Mouse (Mus musculus): ENCODE data around the gene Gm4881. TPM values are rescaled to one million over a fixed set of nuclear protein-coding genes. Genes with fewer than 3 reads are reported as not detected.

The Gm4881 gene
- total RNA-seq, 2 experiments from 2014 or later = not detected

- intact Hi-C loops (cut with DNase I) = loop anchor here (5.0 to 10.0 kb wide), 2 partner anchors 148 to 370 kb away; no protein-coding TSS in a partner anchor
- peak; percentile 88 to 89 for DNase-seq (ENCODE audit: low spot score in 2 of 2)
Measured at GRCm38 (mm10) chr7:24964897-24965535, 20.7 kb upstream of the Gm4881 start.

DNA sequence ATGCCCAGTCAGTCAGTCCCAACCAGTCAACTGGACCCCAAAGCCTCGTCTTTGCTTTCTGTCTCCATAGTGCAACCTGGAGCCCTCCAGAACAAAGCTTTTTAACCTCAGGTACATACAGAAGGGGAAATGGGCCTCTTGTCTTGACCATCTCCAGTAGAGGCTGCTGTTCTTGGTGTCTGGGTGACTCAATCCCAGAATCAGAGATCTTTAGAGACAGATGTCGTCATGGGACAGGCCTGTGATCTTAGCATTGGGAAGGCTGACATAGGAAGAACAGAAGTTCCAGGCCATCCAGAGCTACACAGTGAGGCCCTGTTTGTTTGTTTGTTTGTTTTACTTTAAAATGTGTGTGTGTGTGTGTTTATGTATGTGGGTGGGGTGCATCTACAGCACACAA, 20.0 kb upstream of the Gm4881 start:
- no peak for DNase-seq (ENCODE audit: low spot score in 2 of 2)
- intact Hi-C loops (cut with DNase I) = loop anchor here (10.0 kb wide), 1 partner anchor 369 kb away; no protein-coding TSS in a partner anchor

GRCm38 (mm10) chr7:24955226-24955625, 10.9 kb upstream of the Gm4881 start:
- intact Hi-C loops (cut with DNase I) = no loop called here
- DNase-seq (ENCODE audit: low spot score in 2 of 2) = no peak

DNA sequence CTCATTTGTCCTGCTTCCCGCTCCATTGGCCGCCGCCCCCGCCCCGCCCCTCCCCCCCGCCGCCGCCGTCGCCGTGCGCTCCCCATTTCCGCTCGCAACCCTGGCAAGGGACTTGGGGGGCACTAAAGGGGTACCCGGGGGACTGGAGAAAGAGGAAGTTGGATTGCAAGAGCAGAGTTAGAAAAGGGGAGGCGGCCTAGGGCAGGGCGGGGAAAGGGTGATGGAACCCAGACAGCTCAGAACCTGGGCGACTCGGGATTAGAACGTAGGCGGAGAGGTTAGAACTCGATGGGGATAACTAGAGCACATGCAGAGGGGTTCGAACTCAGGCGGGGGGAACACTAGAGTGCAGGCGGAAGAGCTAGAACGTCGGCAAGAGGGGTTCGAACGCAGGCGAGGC, 10.2 kb upstream of the Gm4881 start:
- no peak for DNase-seq (ENCODE audit: low spot score in 2 of 2)
- intact Hi-C loops (cut with DNase I) = loop anchor here (5.0 kb wide), 2 partner anchors 47 to 62 kb away; no protein-coding TSS in a partner anchor

- intact Hi-C loops (cut with DNase I) = loop anchor here (5.0 kb wide), 2 partner anchors 47 to 62 kb away; no protein-coding TSS in a partner anchor
- no peak for DNase-seq (ENCODE audit: low spot score in 2 of 2)
Measured at GRCm38 (mm10) chr7:24953966-24954365, 9.7 kb upstream of the Gm4881 start.

GRCm38 (mm10) chr7:24949958-24950623, 5.8 kb upstream of the Gm4881 start:
- intact Hi-C loops (cut with DNase I) = loop anchor here (5.0 kb wide), 2 partner anchors 43 to 58 kb away; no protein-coding TSS in a partner anchor
- peak; percentile 53 to 54 for DNase-seq (ENCODE audit: low spot score in 2 of 2)

DNA sequence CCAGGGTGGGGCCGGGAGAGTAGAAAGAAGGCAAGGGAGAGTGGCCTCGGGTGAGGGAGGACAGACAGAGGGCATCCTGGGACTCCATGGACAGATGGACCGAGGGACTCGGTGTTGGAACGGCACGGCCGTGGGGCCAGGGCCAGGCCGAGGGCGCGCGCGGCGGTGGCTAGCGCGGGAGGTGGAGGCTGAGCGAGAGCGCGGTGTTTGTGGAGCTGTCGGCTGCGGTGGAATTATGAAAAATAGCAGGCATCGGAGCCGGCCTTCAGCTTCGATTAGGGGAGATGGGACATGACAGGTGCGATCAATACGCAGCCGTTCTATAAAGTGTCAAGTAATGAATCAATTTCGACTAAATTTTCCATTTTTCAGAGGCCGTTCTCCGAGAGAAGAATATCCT, 4.5 kb upstream of the Gm4881 start:
- intact Hi-C loops (cut with DNase I) = no loop called here
- no peak for DNase-seq (ENCODE audit: low spot score in 2 of 2)

- no peak for DNase-seq (ENCODE audit: low spot score in 2 of 2)
- intact Hi-C loops (cut with DNase I) = no loop called here
Measured at GRCm38 (mm10) chr7:24947316-24948048, 3.2 kb upstream of the Gm4881 start.

GRCm38 (mm10) chr7:24943641-24944040, 653 bp downstream of the Gm4881 start:
- DNase-seq (ENCODE audit: low spot score in 2 of 2) = no peak
- intact Hi-C loops (cut with DNase I) = no loop called here

GRCm38 (mm10) chr7:24931651-24932050, 12.6 kb downstream of the Gm4881 start:
- intact Hi-C loops (cut with DNase I) = no loop called here
- no peak for DNase-seq (ENCODE audit: low spot score in 2 of 2)

GRCm38 (mm10) chr7:24930475-24930874, 13.8 kb downstream of the Gm4881 start:
- no peak for DNase-seq (ENCODE audit: low spot score in 2 of 2)
- intact Hi-C loops (cut with DNase I) = no loop called here

DNA sequence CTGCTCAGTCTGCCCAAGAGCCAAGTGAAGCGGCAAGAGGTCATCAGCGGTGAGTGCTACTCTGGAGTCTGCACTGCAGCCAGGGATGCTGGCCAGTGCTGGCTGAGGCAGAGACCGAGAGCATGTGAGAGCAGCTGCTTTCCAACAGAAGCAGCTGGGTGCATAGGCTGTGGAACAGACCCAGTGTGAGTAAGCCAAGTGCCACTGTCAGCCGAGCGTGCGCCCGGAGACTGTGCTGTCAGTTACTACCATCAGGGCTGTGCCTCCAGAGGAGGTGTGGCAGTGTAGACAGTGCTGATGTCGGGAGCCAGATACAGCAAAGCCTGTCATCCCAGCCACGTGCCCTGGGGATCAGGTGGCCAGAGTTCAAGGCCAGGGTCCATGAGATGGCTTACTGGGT, 24.6 kb downstream of the Gm4881 start:
- intact Hi-C loops (cut with DNase I) = no loop called here
- peak in 1 of 2 experiments; percentile 45 for DNase-seq (ENCODE audit: low spot score in 2 of 2)

DNA sequence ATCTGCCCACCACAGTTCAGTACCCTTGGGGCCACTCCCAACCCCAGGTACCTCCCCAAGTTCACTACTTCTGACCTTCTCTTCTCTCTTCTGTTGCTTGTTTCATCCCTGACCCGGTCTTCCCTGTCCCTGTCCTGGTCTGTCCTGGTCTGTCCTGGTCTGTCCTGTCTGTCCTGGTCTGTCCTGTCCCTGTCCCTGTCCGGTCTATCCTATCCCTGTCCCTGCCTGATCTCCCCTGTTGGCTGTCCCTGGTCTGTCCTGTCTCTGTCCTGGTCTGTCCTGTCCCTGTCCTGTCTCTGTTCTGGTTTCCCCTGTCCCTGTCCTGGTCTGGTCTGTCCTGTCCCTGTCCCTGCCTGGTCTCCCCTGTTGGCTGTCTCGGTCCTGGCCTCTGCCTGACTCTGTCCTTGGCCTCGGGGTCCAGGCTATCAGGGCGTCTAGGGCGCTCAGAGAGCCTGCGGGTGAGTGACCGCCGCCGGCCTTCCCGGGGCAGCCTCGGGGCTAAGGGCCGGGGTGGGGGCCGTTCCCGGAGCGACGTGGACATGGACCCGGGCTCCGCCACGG, 25.5 kb downstream of the Gm4881 start:
- intact Hi-C loops (cut with DNase I) = no loop called here
- DNase-seq (ENCODE audit: low spot score in 2 of 2) = no peak

GRCm38 (mm10) chr7:24912480-24912879, 31.8 kb downstream of the Gm4881 start:
- no peak for DNase-seq (ENCODE audit: low spot score in 2 of 2)
- intact Hi-C loops (cut with DNase I) = no loop called here

DNA sequence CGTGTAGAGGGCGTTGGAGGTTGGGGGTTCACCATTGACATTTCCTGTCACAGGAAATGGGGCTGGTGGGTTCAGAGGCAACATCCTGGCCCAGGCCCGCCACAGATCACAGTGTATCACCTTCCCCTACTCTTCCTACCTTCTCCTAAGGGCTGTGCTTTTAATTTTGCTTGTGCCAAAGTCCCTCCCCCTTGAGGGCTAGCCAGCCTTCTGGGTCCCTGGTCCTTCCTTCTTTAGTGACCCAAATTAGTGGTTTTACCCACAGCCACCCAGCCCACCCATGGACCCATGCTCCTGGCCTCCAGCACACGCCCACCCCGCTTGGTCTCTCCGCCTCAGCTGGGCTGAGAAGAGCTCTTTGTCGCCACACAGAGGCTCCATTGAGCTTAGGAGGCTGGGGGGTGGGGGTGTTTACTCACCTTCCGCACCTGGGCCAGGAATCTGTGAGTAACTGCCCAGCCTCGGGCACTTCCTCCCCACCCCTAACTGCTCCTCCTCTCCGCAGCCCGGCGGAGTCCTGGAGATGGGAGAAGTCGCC, 37.0 kb downstream of the Gm4881 start:
- no peak for DNase-seq (ENCODE audit: low spot score in 2 of 2)
- intact Hi-C loops (cut with DNase I) = loop anchor here (5.0 kb wide), 1 partner anchor 45 kb away; no protein-coding TSS in a partner anchor

DNA sequence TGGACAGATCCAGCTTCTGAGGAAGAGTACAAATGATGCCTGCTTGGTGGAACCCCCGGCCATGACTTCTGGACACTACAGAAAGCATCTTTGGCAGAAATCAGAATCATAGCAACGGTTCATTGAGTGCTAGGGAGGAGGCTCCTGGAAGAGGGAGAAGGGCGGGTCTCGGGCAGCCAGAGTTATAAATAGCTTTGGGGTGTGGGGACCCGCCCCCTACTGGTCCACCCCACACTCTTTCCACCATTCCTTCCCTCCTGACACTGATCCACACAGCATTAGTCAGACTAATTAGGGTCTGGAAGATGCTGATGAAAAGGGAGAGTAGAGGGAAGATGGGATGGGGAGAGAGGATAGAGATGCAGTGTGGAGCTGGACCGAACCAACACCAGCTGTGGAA, 37.7 kb downstream of the Gm4881 start:
- intact Hi-C loops (cut with DNase I) = loop anchor here (5.0 kb wide), 1 partner anchor 46 kb away; no protein-coding TSS in a partner anchor
- DNase-seq (ENCODE audit: low spot score in 2 of 2) = no peak

GRCm38 (mm10) chr7:24904936-24905335, 39.4 kb downstream of the Gm4881 start:
- peak in 1 of 2 experiments; percentile 71 for DNase-seq (ENCODE audit: low spot score in 2 of 2)
- intact Hi-C loops (cut with DNase I) = loop anchor here (2.0 to 5.0 kb wide), 3 partner anchors 14 to 177 kb away; no protein-coding TSS in a partner anchor

- intact Hi-C loops (cut with DNase I) = loop anchor here (2.0 to 5.0 kb wide), 2 partner anchors 13 to 178 kb away; no protein-coding TSS in a partner anchor
- DNase-seq (ENCODE audit: low spot score in 2 of 2) = peak; percentile 95 to 99
Measured at GRCm38 (mm10) chr7:24904070-24904483, 40.2 kb downstream of the Gm4881 start.

GRCm38 (mm10) chr7:24903444-24903825, 40.9 kb downstream of the Gm4881 start:
- intact Hi-C loops (cut with DNase I) = loop anchor here (2.0 to 5.0 kb wide), 2 partner anchors 67 to 179 kb away; no protein-coding TSS in a partner anchor
- DNase-seq (ENCODE audit: low spot score in 2 of 2) = no peak
